Mouse (Mus musculus): Measurements from ENCODE around the gene Ror2.

DNA sequence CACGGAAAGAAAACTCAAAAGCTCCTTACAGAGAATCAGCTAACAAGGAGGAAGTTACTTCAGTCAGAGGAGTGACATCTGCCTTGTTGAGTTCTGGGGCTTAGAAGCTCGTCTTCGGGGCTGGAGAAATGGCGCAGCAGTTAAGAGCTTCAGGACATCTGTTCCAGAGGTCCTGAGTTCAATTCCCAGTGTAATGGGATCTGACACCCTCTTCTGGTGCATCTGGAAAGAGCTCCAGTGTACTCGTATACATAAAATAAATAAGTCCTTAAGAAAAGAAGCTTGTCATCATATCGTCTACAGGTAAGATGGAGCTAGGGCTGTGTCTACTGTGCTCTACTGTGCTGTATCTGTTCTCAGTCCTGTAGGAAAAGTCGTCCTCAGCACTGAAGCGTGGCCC lies 19.3 kb upstream of the Ror2 start:
- TF ChIP-seq POLR2A (IDR thresholded peaks at IDR 0.05; ENCODE audit: extremely low read depth, insufficient read depth, low read length) (no peak), CTCF (IDR thresholded peaks at IDR 0.05; ENCODE audit: extremely low read depth, insufficient read depth, low read length) (no peak)

All from cortical plate, adult 2 months (tissue).